Mouse (Mus musculus) embryonic facial prominence, embryonic 10.5 days (tissue): Measurements from ENCODE around the gene Begain. TPM values are rescaled to one million over a fixed set of nuclear protein-coding genes. Genes with fewer than 3 reads are reported as not detected.

ENCODE experiments used
- DNase-seq: peaks from one replicate; pipeline ENCODE4 v3.0.0-alpha.2; 2017; ENCODE audit warnings: low spot score
- H3K27ac ChIP-seq: fragments of 300-500 bp; sonication (generic); replicated peaks from 2 replicates; pipeline ENCODE4 v1.5.1; 2016; ENCODE audit warnings: mild to moderate bottlenecking
- H3K27me3 ChIP-seq: fragments of 300-500 bp; sonication (generic); replicated peaks from 2 replicates; pipeline ENCODE4 v1.6.1; 2016; ENCODE audit warnings: low read depth, mild to moderate bottlenecking; ENCODE audit not compliant: poor library complexity, severe bottlenecking
- H3K36me3 ChIP-seq: fragments of 300-500 bp; sonication (generic); replicated peaks from 2 replicates; pipeline ENCODE4 v1.6.1; 2016; ENCODE audit warnings: mild to moderate bottlenecking, moderate library complexity
- H3K4me1 ChIP-seq: fragments of 300-500 bp; sonication (generic); 2 replicates; pipeline ENCODE4 v1.6.1; 2016
- H3K4me3 ChIP-seq: fragments of 300-500 bp; sonication (generic); 2 replicates; pipeline ENCODE4 v1.5.1; 2016; ENCODE audit warnings: mild to moderate bottlenecking, moderate library complexity
- H3K9me3 ChIP-seq: fragments of 300-500 bp; sonication (generic); 2 replicates; pipeline ENCODE4 v1.6.1; 2016; ENCODE audit warnings: mild to moderate bottlenecking
- WGBS: fragments of 180-500 bp; shearing (Covaris S2); methylation state at CpG from one replicate; pipeline ENCODE4 v1.1.7; 2016; 5-methylcytosine and 5-hydroxymethylcytosine counted together
- polyA plus RNA-seq: library from polyadenylated mRNA; unstranded; fragments of >200 nt; fragmentation: Nextera tagmentation; extraction: Ambion mirVana; gene quantifications from 2 replicates; pipeline ENCODE4 v1.2.1, GENCODE M21; 2016

Gene Begain
- polyA plus RNA-seq, 1 experiment from 2014 or later = 2.3 TPM

DNA sequence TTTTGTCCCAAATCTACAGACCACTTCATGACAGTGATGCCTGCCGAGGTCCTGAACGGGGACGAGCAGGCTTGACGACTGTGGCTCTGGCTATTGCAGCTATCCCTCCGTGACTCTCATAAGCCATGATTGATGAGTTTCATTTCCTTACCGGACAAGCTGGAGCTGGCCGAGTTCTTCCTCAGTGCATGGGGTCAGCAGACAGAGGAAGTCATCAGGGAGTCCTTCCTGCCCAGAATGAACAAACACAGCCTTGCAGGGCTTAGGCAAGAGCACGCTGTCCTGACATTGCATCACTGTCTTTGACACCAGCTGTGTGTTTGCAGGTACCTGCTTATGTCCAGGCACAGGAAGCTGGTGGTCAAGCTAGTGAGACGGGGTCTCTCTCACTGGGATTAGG, 77.6 kb downstream of the Begain start:
- Histone ChIP-seq H3K9me3 (no peaks in the 10 kb centered on the region), H3K4me3 (no peak overlapping the region), H3K27me3 (no peaks in the 10 kb centered on the region), H3K36me3 (no peaks in the 10 kb centered on the region), H3K27ac (no peak overlapping the region), H3K4me1 (peaks cover 27% of the 10 kb centered on the region)
- WGBS = 71% methylated on average over 9 of the region's 9 CpGs
- DNase-seq = no peak

DNA sequence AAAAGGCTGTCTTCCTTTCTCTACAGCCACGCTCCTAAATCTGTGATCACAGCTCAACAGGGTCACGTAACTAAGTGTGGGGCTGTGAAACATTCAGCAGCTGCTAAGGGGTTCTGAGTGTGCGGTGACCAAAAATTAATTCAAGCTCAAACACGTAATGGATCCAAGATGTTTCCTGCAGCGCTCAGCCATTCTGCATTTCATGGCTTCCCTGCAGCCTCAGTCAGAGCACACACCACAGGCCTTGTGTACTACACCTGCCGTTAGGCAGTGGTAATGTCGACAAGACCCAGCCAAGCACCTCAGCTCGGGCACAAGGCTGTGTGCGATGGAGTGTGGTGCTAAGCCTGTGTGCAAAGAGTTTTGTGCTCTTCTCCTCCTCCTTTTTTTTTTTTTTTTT, 80.6 kb downstream of the Begain start:
- no peak overlapping the region for H3K4me3 ChIP-seq
- no peaks in the 10 kb centered on the region for H3K27me3 ChIP-seq
- H3K27ac ChIP-seq = no peak overlapping the region
- DNase-seq = no peak
- H3K9me3 ChIP-seq = no peaks in the 10 kb centered on the region
- no peaks in the 10 kb centered on the region for H3K36me3 ChIP-seq
- WGBS = 73% methylated on average over 9 of the region's 9 CpGs
- H3K4me1 ChIP-seq = peaks cover 22% of the 10 kb centered on the region

DNA sequence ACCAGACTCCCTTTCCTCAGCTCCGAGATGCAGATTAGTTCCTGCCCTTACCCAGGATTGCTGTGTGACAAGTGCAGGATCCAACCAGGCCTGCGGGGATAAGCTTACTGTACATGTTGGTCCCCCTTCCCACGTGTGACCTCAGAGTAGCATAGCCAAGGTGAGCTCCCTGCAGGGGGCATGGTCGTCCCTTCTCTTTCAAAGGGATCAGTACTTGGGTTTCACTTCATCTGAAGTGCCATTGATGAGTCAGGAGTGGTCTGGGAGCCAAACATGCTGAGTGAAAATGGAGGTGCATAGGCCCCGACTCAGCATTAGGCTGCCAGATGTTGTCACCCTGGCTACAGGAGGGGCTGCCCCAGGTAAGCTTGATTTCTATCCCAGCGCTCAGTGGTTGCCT, 83.0 kb downstream of the Begain start:
- DNase-seq = no peak
- WGBS = 73% methylated on average over 6 of the region's 6 CpGs

DNA sequence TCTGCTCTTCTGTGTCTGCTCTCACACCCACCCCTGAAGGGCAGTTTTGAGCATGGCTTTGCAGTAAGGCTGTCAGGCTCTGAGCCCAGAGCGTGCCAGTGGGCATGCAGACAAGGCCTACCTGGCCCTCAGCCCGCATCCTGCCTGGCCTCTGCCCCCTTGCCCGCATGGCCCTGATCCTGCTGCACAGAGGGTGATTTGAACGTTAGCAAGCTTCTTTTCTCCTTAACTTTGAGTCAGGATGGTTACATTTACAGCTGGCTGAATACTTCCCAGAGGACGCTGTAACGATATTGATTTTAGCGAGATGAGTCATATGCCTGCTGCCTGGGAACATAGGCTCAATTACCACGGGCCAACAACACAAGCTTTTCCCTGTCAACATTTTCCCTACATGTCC, 83.5 kb downstream of the Begain start:
- peak overlapping the region; percentile 10 for H3K27ac ChIP-seq
- no peaks in the 10 kb centered on the region for H3K36me3 ChIP-seq
- H3K4me3 ChIP-seq = no peak overlapping the region
- H3K27me3 ChIP-seq = no peaks in the 10 kb centered on the region; the same call in 1 of the 2 replicates
- 82% methylated on average over 8 of the region's 8 CpGs for WGBS
- peaks cover 33% of the 10 kb centered on the region for H3K4me1 ChIP-seq
- no peaks in the 10 kb centered on the region for H3K9me3 ChIP-seq
- no peak for DNase-seq

More for the DNA sequence above, 83.0 kb downstream of the Begain start:
- peaks cover 28% of the 10 kb centered on the region for H3K4me1 ChIP-seq
- no peaks in the 10 kb centered on the region; the same call in 1 of the 2 replicates for H3K27me3 ChIP-seq
- no peak overlapping the region for H3K4me3 ChIP-seq
- no peak overlapping the region for H3K27ac ChIP-seq
- no peaks in the 10 kb centered on the region for H3K36me3 ChIP-seq
- no peaks in the 10 kb centered on the region for H3K9me3 ChIP-seq

DNA sequence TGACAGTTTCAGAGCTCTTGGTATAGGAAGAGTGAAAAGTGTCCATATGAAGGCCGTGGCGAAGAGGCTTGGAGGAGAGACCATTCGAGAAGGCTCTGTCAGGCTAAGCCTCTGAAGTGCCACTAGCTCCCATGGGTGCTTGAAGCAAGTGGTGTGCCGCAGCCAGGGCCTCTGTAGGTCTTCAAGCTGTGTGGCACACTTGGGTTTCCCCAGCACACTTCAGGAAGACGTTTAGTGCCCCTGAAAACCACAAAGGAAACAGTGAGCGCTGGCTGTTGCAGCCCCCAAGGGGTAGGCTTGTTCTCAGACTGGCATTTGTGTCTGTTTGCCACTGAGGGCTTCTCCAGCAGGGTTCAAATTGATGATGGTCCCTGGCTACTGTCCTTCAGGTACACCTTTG, 84.5 kb downstream of the Begain start:
- no peak for DNase-seq
- Histone ChIP-seq H3K27ac (no peak overlapping the region), H3K4me3 (no peak overlapping the region), H3K4me1 (peaks cover 43% of the 10 kb centered on the region), H3K9me3 (no peaks in the 10 kb centered on the region), H3K27me3 (no peaks in the 10 kb centered on the region; the same call in 1 of the 2 replicates), H3K36me3 (no peaks in the 10 kb centered on the region)
- 84% methylated on average over 6 of the region's 6 CpGs for WGBS

DNA sequence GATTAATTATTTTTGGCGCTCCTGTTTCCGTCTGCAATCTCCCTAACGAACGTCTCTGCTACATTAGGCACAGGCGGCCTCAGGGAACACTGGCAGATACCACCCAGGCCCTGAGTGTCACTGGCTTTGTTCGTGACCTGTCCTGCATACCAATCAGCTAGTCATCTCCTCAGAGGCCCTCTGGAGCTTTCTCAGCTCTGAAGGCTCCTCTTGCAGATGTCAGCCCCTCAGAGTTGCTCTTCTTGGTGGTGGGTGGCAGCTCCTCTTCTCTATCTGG, 85.4 kb downstream of the Begain start:
- peaks cover 51% of the 10 kb centered on the region for H3K4me1 ChIP-seq
- DNase-seq = no peak
- H3K27me3 ChIP-seq = no peaks in the 10 kb centered on the region; the same call in 1 of the 2 replicates
- H3K27ac ChIP-seq = no peak overlapping the region
- 76% methylated on average over 6 of the region's 6 CpGs for WGBS
- no peaks in the 10 kb centered on the region for H3K9me3 ChIP-seq
- H3K4me3 ChIP-seq = no peak overlapping the region
- no peaks in the 10 kb centered on the region for H3K36me3 ChIP-seq

Other genes with a start within 250 kb of the Begain start
- gene Slc25a29, start 232.3 kb downstream of the Begain start, polyA plus RNA-seq = 12.9 and 13.6 TPM in 2 replicates
- 13.1 and 15.2 TPM in 2 replicates for gene Slc25a47, start 232.2 kb downstream of the Begain start, polyA plus RNA-seq
- 9.9 and 10.4 TPM in 2 replicates for gene Wdr25, start 174.6 kb downstream of the Begain start, polyA plus RNA-seq
- gene Wars, start 174.0 kb downstream of the Begain start, polyA plus RNA-seq = 146 and 147 TPM in 2 replicates